Mouse (Mus musculus) brain, embryonic 14.5 days (tissue): ENCODE measurements at regions not wholly inside any gene's neighbourhood (a gene's known extent, or its start where the extent isn't known, plus 50 kb on each side); places are given as distances from the start of the nearest gene placed in this dataset.

ENCODE experiments used
- DNase-seq: peaks from one replicate; pipeline ENCODE4 v3.0.0-alpha.2; 2011; ENCODE audit warnings: low read depth
- CTCF ChIP-seq: fragments of 200-500 bp; IDR thresholded peaks from 2 replicates; pipeline ENCODE4 v1.5.1; 2012; ENCODE audit warnings: inconsistent platforms, mild to moderate bottlenecking, moderate library complexity, borderline replicate concordance; ENCODE audit not compliant: insufficient read depth, insufficient read length; ENCODE audit errors: extremely low read depth
- POLR2A ChIP-seq: fragments of 200-500 bp; IDR thresholded peaks from 2 replicates; pipeline ENCODE4 v1.6.1; 2012; ENCODE audit warnings: mild to moderate bottlenecking, inconsistent platforms, borderline replicate concordance; ENCODE audit not compliant: poor library complexity, insufficient read depth, insufficient read length, severe bottlenecking; ENCODE audit errors: extremely low read depth

DNA sequence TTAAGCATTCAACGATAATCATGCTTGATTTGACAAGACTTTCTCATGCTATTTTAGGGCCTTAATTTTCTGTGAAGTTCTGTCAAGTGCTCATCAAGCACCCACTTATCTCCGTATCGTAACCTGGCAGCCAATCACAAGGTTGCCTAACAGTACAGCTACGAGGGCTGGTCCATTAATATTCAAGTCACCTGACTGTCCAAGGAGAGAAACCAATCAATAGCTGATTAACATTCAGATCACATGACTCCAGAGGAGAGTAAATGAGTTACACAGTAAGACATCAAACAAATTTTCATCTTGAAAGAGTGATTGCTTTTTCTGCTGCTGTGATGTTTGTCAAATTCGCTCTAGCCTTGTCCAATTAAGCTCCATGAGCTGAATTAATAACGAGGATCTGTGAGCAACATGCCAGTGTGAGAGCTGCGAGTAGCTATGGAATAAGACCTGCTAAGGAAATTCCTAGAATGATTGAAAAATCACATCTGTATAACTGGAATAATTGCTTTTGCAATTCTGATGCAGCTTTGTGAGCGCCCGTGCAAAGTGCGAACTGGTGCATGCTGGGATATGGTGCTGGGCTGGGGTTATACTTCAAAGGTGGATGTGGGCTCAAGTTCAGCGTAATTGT lies 181.9 kb upstream of the Tle1 start:
- no peak for TF ChIP-seq CTCF
- TF ChIP-seq POLR2A, result no peak
- DNase-seq, result peak; percentile 94

DNA sequence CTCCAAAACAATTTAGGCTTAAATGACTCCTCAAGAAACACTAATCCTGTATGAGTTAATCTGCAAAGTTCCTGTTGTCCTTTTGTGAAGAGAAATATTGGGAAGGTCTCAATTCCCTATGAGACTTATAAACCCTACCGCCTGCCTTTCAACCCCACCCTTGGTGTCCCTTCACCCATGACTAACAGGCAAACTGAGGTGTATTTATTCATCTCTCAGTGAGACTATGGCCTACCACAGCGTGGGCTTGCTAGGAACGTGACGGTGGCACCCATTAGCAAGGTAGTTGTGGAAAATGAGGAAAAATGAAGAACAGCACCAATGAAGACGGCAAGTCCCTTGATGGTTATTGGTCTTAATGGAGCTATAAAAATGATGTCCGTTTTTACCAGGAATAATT lies 181.0 kb upstream of the Tle1 start:
- peak; percentile 46 for DNase-seq

DNA sequence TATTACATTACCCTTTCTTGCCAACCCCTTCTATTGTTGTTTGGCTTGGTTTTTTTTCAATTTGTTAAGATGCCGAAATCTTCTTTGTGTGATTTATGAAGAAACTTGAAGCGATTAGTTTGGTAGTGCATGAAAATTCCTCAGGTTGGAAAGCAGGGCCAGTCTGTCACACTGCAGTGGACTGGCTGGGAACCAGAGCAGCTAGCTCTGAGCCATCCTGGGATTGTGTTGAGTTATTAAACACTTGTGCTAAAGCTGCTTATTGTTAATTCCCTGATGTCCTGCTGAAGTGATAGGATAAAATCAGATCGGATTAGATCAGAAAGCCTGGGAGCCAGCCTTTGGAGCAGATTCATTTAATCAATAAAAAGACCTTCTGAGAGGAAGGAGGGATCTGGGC lies 180.4 kb upstream of the Tle1 start:
- TF ChIP-seq CTCF (no peak), POLR2A (no peak)
- peak; percentile 73 for DNase-seq

More for the DNA sequence above, 181.0 kb upstream of the Tle1 start:
- TF ChIP-seq CTCF, result no peak

DNA sequence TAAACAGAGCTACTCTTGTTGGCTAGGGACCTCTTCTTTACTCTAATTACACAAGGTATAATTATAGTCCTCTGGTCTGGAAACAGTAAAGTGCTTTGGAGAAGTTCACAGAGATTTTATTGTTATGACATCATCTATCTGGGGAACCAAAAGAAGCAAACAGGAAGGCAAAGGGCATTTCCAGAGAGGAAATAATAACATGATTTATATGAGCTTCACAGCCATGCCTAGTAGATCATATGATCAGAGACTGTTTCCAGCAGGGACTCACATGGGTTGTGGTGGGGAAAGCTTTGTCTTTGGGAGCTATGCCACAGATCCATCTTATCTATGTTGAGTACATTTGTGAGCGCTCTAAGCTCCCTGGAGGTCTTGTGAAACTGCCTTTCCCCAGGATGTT lies 178.8 kb upstream of the Tle1 start:
- DNase-seq, result no peak
- no peak for TF ChIP-seq CTCF
- TF ChIP-seq POLR2A, result no peak

DNA sequence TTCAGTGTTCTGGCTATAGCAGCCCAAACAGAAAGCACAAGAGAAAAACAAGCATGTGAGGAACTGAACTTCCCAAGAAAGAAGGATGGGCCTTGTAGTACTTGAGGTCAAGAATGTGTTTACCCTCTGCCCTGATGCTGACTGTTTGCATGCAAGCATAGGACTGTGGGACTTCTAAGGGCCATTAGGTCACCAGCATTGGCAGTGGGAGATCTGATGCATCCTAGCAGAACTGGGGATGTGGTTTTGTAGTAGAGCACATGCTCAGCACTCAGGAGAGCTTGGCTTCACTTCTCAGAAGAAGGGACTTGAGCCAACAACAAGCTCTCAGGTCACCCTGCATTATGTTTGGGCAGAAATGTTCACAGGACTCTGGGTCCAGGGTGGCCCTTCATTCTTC lies 178.3 kb upstream of the Tle1 start:
- DNase-seq, result no peak
- TF ChIP-seq POLR2A (no peak), CTCF (no peak)

DNA sequence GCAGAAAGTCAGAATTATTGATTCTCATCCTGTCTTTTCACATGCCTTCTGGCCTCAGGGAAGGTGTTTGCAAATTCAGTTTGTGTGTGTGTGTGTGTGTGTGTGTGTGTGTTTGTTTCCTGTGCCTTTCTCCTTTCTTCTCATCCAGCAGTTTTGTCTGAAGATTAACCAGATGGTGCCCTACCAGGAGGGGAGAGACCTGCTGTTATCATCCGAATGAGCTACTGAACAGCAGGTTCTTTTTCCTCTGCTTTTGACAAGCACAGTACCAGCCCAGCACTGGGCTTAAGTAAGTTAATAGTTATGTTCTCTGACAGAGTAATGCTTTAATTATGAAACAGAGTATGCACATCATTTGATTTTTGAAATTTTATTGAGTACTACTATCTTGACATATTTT lies 176.8 kb upstream of the Tle1 start:
- TF ChIP-seq CTCF (no peak), POLR2A (no peak)
- DNase-seq, result peak; percentile 61

DNA sequence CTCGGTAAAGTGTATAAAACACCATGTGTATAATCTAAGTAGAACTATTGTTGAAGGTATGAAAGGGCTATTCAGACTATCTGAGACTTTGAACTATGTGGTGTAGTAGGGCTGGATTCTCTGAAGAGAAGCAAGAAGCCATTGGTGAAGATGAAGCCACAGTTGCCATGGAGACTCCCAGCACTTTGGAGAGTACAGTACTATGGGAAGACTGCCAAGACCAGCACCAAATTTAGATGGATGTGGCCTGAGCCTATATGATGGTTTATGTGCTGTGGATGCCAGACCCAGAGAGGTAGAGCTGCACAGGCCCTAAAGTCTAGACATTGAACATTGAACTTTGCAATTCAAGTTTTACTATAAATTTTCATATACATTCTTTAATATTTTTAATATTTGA lies 151.3 kb upstream of the Tle1 start:
- TF ChIP-seq CTCF, result no peak
- TF ChIP-seq POLR2A, result no peak
- peak; percentile 47 for DNase-seq

DNA sequence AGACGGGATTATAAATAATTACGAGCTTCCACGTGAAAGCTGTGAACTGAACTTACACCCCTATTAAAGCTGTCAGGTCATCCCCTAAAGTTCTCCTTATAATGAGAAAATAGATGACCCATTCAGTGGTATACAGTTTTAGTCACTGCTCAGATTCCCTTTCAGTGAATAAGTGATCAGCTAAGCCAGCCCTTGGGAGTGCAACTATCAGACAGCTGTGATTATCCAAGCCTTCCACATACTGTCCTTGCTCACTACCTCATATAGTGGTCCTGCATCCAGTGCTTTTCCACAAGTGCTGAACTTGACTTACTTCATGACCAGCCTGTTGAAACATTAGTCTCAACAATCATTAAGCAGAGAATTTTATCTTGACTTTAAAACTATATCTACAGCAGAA lies 131.2 kb upstream of the Tle1 start:
- no peak for DNase-seq
- TF ChIP-seq CTCF (no peak), POLR2A (no peak)

DNA sequence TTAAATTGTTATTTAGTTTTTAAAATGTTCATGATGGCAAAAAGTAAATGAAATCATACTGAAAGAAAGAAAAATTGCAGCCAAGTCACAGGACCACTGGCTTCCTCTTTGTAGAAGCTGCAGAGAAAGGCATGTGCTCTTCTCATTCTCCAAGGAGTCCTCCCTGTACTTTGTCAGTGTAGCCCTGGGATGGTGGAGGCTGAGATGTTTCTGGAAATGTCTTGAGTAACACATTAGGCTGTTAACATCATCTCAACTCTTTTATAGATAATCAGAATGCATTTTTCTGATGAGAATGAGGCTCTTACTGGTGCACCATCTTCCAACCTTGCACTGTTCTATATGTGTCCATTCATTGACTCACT lies 128.3 kb upstream of the Tle1 start:
- TF ChIP-seq CTCF, result no peak
- no peak for TF ChIP-seq POLR2A
- no peak for DNase-seq

DNA sequence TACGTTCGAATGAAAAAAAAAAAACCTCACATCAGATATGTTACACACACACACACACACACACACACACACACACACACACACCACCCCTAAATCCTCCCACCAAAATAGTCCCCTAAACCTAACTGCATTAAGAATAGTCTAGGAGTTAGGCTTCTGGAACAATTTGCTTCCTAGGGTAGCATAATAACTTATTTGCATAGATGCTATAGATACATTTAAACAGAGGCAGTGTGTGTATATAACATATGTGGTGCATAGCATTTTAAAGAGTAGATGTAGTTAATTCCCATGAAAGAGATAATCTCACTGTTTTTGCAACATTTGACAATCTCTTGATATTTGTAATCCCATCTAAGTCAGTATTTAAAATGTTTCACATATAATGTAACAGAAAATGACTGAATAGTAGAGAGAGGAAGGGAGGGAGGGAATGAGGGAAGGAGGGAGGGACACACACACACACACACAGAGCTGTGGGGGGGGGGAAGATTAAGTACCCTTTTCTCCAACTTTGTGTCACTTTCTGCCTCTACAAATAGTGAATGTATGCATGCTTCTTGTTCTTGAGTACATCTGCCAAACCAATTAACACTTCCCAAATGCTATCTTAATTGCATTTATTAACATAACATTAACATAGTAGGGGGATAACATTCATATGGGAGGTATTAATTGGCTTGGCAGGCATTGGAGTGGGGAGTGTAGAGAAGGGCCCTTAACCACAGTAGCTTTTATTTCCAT lies 127.7 kb upstream of the Tle1 start:
- DNase-seq, result peak; percentile 95
- no peak for TF ChIP-seq POLR2A
- TF ChIP-seq CTCF, result no peak

DNA sequence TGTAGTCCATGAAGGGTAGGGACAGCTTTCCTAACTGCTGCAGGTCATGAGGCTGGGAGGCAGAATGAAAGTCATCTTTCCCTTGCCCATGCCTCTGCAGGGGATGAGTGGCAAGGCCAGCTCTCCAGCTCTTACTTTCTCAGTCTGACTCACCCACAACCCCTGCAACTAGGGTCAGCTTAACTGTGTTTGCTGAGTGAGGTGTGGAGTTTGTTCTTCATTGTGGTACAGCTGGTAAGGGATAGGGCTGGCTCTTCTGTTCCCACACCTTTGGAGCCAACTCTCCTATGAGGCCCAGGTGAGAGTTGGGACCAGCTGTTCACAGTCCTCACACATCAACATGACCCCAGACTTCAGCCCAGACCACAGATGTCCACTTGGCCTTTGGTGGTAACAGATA lies 124.2 kb upstream of the Tle1 start:
- TF ChIP-seq POLR2A (no peak), CTCF (no peak)
- DNase-seq, result no peak

DNA sequence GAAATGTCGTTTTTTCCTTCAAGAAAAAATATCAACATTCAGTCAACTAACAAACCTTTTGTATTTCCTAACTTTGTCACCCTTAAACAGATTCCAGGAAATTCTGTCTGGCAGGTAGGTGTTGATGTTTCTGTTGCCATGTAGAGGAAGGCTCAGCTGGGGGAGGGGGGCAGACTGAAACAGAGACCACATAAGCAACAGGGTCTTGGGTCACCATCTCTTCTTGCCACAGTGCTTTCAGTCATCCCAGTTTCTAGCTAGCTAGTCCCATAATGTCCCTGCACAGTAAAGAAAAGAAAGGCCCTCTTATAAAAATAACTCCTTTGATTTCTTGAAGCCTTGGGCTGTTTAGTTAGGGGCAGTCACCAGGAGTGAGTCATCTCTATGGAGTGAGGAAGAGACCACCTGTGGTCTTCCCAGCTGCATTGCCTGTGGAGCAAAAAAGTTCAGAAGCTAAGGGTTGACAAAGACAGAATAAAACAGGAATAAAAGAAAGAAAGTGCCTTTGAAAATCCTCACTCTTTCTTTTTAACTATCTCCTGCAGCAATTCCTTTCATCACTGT lies 84.5 kb upstream of the Tle1 start:
- DNase-seq, result peak; percentile 66
- no peak for TF ChIP-seq CTCF
- TF ChIP-seq POLR2A, result no peak
